Mouse (Mus musculus) thymus, adult 2 months (tissue): Measurements from ENCODE around the gene Zbtb9. TPM values are rescaled to one million over a fixed set of nuclear protein-coding genes. Genes with fewer than 3 reads are reported as not detected.
A peak's percentile ranks its signal among the peaks of the same experiment; 100 is the strongest.

Source experiments
- DNase-seq: peaks from one replicate; pipeline ENCODE4 v3.0.0; 2021
- H3K27ac ChIP-seq: fragments of 200-500 bp; 2 replicates; pipeline ENCODE4 v1.5.1; 2012; ENCODE audit warnings: low read length, control low read depth; ENCODE audit not compliant: control insufficient read depth, insufficient read depth
- H3K27me3 ChIP-seq: fragments of 200-500 bp; 2 replicates; pipeline ENCODE4 v1.6.1; 2012; ENCODE audit warnings: mild to moderate bottlenecking, low read length, moderate library complexity, mixed read lengths; ENCODE audit not compliant: control insufficient read depth, insufficient read depth
- H3K36me3 ChIP-seq: fragments of 200-500 bp; 2 replicates; pipeline ENCODE4 v1.6.1; 2012; ENCODE audit warnings: mild to moderate bottlenecking, low read length, moderate library complexity; ENCODE audit not compliant: control insufficient read depth, insufficient read depth
- H3K4me1 ChIP-seq: fragments of 200-500 bp; replicated peaks from 2 replicates; pipeline ENCODE4 v1.6.1; 2012; ENCODE audit warnings: low read length; ENCODE audit not compliant: control insufficient read depth, insufficient read depth
- H3K4me3 ChIP-seq: fragments of 200-500 bp; 2 replicates; pipeline ENCODE4 v1.5.1; 2012; ENCODE audit warnings: mild to moderate bottlenecking, low read length, control low read depth, moderate library complexity; ENCODE audit not compliant: control insufficient read depth, insufficient read depth
- CTCF ChIP-seq: fragments of 200-500 bp; IDR thresholded peaks from 2 replicates; pipeline ENCODE4 v1.5.1; 2012; ENCODE audit warnings: mild to moderate bottlenecking, control low read depth, low read length, moderate library complexity, borderline replicate concordance; ENCODE audit not compliant: control insufficient read depth, poor library complexity, insufficient read depth; ENCODE audit errors: extremely low read depth
- POLR2A ChIP-seq: fragments of 200-500 bp; IDR thresholded peaks from 2 replicates; pipeline ENCODE4 v1.6.1; 2012; ENCODE audit warnings: mild to moderate bottlenecking, low read length, control low read depth, moderate library complexity; ENCODE audit not compliant: control insufficient read depth, poor library complexity, insufficient read depth; ENCODE audit errors: extremely low read depth
- WGBS: fragments of 180-500 bp; shearing (Covaris S2); methylation state at CpG from one replicate; pipeline ENCODE4 v1.1.7; 2018; 5-methylcytosine and 5-hydroxymethylcytosine counted together
- polyA plus RNA-seq: library from polyadenylated mRNA; depleted of rRNA; stranded (reverse); fragments of >200 nt; gene quantifications from 2 replicates; pipeline ENCODE4 v1.2.3, GENCODE M21; 2012

Zbtb9 gene
- polyA plus RNA-seq, 1 experiment = 54.6 TPM

DNA sequence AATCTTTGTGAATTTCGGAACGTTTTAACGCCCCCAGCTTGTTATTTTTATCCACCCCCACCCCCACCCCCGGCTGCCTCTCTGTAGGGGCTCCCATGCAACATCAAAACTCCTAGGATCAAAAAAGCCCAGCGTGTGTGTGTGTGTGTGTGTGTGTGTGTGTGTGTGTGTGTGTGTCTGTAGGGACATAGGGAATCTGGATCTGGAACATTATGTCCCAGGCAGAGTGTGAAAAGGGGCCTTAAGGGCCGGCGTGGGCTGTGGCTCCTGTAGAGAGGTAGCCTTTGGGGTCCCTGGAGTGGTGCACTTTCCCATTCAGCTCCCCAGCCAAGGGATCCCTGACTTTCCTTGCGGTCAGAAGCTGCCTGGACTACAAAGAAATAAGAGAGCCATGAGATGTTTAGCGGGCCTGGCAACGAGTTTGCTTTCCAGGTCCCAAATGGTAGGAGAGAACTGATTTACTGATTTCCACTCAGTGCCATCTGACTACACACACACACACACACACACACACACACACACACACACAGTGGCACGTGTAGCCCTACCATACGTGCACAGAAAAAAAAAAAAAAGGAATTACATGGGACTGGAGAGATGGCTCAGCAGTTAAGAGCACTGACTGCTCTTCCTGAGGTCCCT, 45.7 kb downstream of the Zbtb9 start:
- no peak overlapping the region for H3K4me3 ChIP-seq
- TF ChIP-seq POLR2A = no peak
- no peak for TF ChIP-seq CTCF
- H3K27ac ChIP-seq = peak overlapping the region; percentile 1; the same call in 1 of the 2 replicates
- 63% methylated on average over 12 of the region's 12 CpGs for WGBS
- DNase-seq = no peak
- H3K27me3 ChIP-seq = no peaks in the 10 kb centered on the region
- H3K4me1 ChIP-seq = peaks cover 19% of the 10 kb centered on the region
- peaks cover 20% of the 10 kb centered on the region for H3K36me3 ChIP-seq

DNA sequence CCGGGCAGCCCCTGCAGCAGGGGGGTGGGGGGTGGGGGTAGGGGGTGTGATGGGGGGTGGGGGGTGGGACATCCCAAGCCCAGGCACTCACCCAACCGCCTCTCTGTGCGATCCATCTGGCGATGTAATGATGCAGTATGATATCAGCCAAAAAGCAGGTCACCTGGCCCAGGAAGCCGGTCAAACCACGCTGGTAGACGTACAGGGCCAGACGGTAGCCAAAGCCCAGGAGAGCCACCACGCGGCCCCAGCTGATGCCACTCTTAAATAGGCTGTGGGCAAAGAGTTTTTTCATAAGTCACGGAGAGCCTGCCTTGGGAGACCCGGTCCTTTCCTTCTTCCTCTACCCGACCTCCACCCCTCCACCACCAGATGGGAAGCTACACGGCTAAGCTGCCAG, 48.1 kb downstream of the Zbtb9 start:
- no peaks in the 10 kb centered on the region for H3K27me3 ChIP-seq
- no peak overlapping the region for H3K27ac ChIP-seq
- no peak overlapping the region for H3K4me3 ChIP-seq
- peaks cover 31% of the 10 kb centered on the region for H3K36me3 ChIP-seq
- DNase-seq = no peak
- WGBS = 93% methylated on average over 14 of the region's 14 CpGs
- H3K4me1 ChIP-seq = peaks cover 23% of the 10 kb centered on the region
- no peak for TF ChIP-seq POLR2A

DNA sequence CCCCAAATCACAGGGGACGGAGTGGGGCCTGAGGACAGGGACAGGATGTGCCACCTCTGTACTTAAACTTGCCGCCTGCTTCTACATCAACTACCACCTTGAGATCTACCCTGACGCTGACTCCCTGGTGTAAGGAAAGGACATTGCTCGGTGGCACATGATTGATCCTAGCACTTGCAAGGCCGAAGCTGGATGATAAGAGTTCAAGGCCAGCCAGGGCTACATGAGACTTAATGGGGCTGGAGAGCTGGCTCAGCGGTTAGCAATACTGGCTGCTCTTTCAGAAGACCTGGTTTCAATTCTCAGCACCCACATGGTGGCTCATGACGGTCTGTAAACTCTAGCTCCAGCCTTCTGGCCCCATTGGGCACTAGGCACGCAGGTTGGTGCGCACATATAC, 48.8 kb downstream of the Zbtb9 start:
- DNase-seq = no peak
- TF ChIP-seq POLR2A (no peak), CTCF (no peak)
- Histone ChIP-seq H3K27ac (no peak overlapping the region), H3K27me3 (no peaks in the 10 kb centered on the region), H3K36me3 (peaks cover 31% of the 10 kb centered on the region), H3K4me1 (peaks cover 26% of the 10 kb centered on the region), H3K4me3 (no peak overlapping the region)
- 98% methylated on average over 9 of the region's 9 CpGs for WGBS

DNA sequence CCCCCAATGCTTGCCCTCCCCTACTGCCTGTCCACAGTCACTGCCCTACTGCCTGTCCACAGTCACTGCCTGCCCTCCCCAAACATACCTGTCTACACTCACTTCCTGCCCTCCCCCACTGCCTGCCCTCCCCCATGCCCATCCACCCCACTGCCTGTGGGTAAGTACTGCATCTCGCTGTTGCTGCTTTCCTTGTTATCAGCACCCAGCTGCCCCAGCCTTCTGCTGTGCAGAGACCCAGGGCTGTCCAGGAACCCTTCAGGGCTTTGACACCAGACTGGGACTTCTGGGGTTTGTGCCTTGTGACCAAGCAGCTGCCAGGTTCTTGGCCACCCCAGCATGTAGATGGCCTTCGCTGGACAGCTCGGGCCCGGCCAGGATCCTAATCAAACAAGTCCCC, 50.4 kb downstream of the Zbtb9 start:
- Histone ChIP-seq H3K36me3 (peaks cover 31% of the 10 kb centered on the region), H3K27me3 (no peaks in the 10 kb centered on the region), H3K4me1 (peaks cover 20% of the 10 kb centered on the region), H3K27ac (no peak overlapping the region), H3K4me3 (no peak overlapping the region)
- no peak for DNase-seq
- 92% methylated on average over 4 of the region's 4 CpGs for WGBS
- TF ChIP-seq CTCF (no peak), POLR2A (no peak)

DNA sequence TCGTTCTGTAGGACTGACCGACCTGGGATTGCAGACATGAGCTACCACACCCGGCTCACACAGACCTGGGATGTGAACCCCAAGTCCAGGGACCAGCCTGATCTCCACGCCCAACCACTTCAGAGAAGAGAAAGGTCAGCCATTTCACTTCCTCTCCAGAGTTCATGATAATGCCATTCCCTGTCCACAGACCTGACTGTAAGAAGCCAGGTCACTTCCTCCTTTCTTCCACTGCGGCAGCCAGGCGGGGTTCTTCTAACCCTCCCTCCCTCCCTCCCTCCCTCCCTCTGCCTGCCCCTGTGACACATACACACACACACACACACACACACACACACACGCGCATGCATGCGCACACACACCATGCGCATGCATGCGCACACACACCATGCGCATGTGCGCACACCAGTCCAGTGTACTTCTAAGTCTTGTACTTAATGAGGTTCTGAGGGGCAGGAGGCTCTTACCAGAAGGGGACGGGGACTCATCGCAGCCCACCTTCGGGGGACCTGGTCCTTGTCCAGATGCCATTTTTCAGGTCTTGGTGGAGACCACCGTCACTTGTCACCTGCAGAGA, 52.4 kb downstream of the Zbtb9 start:
- TF ChIP-seq CTCF (no peak), POLR2A (no peak)
- no peak overlapping the region for H3K27ac ChIP-seq

DNA sequence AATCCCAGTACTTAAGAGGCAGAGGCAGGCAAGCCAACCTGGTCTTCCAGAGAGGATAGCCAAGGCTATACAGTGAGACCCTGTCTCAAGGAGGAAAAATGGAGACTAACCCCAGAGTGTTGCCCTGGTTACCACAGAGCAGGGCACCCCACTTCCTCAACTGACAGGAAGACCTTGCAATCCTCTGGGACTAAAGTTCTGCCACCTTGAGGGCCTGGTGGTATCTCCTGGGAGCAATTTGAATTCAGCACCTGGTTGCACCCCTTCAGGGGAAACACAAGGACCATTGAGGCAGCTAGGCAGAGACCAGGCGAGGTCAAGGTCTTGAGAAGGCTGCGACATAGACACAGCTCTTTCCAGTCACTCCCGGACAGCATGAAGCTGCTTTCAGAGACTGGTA, 53.0 kb downstream of the Zbtb9 start:
- TF ChIP-seq POLR2A = no peak
- TF ChIP-seq CTCF = no peak
- WGBS = 97% methylated on average over 3 of the region's 3 CpGs
- DNase-seq = no peak
- Histone ChIP-seq H3K27ac (no peak overlapping the region), H3K4me3 (no peak overlapping the region), H3K4me1 (peaks cover 19% of the 10 kb centered on the region), H3K27me3 (no peaks in the 10 kb centered on the region), H3K36me3 (peaks cover 27% of the 10 kb centered on the region)

More for the DNA sequence above, 52.4 kb downstream of the Zbtb9 start:
- H3K4me1 ChIP-seq = peaks cover 19% of the 10 kb centered on the region
- WGBS = 84% methylated on average over 17 of the region's 17 CpGs
- no peak overlapping the region for H3K4me3 ChIP-seq
- no peak for DNase-seq
- H3K27me3 ChIP-seq = no peaks in the 10 kb centered on the region
- peaks cover 31% of the 10 kb centered on the region for H3K36me3 ChIP-seq
